Mouse (Mus musculus) heart, adult 9 months (tissue): ENCODE measurements around the gene Sdr9c7.
"Not testable (repeated sequence)": the region's sequence is repeated elsewhere in the genome, so short reads cannot be mapped to it uniquely, and the experiment has no call there.

Experiments used
- DNase-seq, 2 experiments: peaks; one replicate each; pipeline ENCODE4 v3.0.0; 2022; ENCODE audit warnings: low spot score in 2 of 2

Sdr9c7 gene

DNA sequence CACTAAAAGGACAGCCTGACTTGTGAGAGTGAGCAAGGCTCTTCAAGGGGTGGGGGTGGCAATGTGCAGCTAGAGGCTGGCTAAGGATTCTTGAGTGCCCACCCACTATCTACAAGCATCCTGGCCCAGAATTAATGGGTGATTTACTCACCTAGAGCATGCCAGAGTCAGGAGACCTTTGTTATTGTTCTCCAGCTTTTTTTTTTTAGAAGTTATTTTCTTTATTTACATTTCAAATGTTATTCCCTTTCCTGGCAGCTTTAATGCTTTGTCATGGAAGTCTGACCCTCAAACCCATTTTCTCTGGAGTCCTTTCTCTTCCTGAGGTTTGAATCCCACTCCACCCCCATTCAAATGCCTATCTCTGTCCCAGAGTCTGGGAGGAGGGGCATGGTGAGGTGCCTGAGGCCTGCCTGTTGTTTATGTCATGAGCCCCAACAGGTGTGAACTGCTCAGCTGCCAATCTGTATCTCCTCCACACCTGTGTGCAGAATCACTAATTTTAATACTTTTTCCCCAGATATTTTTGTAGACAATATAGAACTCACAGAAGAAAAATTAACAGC is 9.2 kb downstream of the Sdr9c7 start:
- DNase-seq = no peak

DNA sequence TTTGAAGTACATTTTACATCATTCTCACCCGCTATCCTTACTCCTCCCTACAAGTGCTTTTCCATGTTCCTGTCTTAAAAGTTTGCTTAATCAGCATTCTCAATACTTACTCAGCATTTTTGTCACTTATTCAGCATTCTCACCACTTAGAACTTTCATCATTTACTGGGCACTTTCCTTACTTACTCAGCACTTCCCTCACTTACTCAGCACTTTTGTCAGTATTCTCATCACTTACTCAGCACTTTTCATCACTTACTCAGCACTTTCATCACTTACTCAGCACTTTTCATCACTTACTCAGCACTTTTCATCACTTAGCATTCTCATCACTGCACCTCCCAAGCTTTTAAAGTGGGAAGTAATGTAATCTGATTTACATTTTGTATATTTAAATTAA is 17.3 kb downstream of the Sdr9c7 start:
- DNase-seq = no peak

DNA sequence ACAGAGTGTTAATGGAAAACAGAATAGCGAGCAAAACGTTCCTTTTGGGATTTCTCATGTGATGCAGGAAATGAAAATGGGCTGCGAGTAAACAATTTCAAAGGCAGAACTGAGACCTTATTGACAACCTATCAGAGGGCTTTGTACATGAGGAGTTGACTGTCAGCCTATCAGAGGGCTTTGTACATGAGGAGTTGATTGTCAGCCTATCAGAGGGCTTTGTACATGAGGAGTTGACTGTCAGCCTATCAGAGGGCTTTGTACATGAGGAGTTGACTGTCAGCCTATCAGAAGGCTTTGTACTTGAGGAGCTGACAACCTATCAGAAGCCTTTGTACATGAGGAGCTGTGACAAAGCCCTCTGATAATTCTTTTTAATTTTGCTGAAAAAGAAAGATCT is 18.9 kb downstream of the Sdr9c7 start:
- not testable (repeated sequence) for DNase-seq

DNA sequence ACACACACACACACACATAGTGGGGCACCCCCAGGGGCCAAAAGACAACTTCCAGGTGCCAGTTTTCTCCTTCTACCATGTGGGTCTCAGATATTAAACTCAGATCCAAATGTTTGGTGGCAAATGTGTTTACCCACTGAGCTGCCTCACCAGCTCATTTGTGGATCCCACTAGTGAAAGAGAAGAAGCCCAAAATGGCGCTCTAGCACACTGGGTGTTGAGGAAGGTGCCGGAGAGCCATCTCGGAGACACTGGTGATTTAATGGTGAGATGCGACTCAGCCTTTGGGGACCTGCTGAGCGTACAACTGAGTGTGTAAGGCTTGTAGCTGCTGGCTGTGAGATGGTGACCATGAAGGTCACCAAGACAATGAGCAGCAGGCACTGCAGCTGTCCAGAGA is 19.3 kb downstream of the Sdr9c7 start:
- no peak for DNase-seq

DNA sequence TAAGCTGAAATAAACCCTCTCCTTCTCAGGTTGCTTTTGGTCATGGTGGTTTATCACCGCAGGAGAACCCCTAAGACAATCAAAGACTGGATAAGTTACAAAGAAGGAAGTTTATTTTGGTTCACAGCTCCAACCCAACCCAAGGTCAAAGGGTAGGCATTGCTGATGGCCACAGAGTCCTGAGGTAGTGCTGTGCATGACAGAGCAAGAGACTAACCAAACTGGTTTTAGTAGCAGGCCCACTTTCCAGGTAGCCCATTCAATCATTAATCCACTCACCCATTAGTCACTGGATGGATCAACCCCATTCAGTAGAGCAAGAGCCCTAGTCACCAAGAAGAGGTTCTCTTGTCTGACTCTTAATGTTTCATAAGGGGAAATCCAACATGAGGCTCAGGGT is 23.9 kb downstream of the Sdr9c7 start:
- DNase-seq = no peak

DNA sequence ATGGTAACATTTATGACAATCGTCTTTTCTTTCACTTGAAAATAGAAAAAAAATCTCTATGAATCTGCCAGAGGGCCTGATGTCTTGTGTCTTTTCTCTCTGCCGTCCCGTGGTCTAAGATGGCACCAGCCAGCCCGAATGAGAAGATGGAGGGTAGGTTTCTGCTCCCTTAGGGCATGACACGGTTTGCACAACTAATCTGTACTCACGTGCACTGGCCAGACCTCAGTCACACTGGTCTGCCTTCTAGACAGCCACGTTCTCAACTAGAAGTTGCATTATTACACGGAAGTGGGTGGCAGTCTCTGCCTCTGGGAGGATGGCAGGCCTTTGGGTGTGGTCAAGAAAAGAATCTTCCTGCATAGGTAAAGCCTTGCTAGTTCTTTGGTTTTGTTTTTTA is 24.7 kb downstream of the Sdr9c7 start:
- no peak for DNase-seq

DNA sequence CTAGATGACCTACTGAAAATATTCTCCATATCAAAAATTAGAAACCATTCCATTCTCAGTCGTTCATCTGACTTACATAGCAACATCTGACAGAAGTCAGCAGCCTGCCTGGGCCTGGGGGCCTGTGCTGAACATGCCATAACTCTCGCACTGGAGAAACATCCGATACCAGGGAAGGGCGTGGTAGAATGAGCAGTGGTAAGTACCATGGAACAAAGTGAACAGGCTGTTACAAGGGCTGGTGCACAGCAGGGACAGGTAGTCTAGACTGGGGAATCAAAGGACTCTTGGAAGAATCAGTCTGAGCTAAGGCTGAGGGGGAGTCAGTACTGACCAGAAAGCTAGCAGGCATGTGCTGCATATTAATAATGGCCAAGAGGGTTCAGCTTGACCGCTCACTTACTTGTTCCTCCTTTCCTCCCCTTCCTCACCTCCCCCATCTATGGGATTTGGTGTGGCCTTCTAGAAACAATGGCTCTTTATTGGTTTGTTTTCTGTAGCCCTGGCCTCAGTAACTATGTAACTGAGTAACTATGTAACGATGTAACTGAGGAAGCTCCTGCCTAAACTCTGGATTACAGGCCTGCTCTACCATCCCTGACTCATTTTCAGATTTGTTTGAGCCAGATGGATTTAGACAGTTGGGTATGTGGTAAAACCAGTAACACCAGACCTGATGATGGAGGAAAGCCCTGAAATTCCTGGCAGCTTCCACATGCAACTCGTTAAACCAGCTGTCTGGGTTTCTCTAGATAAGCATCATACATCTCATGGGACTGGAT is 26.5 kb downstream of the Sdr9c7 start:
- no peak for DNase-seq

DNA sequence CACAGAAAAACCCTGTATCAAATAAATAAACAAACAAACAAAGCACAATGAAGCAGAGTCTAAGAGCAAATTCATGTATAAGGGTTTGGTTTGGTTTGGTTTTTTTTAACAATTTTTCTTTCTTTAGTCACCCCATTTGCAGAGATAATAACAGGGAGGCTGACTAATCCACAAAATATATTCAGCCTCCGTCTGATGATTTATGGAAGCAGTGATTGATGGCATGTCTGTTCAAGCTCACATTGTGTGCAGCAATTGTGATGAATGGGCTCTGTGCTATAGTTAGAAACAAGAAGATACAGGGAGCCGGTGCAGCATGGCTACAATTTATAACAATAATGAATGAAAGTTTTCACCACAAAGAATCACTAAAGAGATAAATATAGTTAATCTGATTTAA is 29.4 kb downstream of the Sdr9c7 start:
- DNase-seq = no peak

DNA sequence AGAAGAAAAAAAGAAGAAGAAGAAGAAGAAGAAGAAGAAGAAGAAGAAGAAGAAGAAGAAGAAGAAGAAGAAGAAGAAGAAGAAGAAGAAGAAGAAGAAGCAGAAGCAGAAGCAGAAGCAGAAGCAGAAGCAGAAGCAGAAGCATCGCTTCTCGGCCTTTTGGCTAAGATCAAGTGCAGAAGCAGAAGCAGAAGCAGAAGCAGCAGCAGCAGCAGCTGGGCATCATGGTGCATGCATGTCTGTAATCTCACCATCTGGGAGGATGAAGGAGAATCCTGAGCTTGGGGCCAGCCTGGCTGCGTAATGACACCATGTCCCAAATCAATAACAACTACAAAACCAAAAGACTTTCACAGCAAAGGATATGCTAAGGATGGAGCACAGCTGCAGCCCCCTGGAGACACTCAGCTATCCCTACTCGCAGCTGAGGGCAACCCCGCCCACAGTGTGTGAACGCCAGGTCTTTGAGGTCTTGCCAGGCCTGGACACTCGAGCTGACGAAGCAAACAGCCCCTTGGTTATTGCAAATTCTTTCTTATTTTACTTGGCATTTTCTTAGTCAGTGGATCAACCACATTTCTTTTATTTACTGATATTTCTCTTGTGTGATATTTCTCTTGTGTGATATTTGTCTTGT is 34.1 kb downstream of the Sdr9c7 start:
- DNase-seq = peak; percentile 9 to 35

DNA sequence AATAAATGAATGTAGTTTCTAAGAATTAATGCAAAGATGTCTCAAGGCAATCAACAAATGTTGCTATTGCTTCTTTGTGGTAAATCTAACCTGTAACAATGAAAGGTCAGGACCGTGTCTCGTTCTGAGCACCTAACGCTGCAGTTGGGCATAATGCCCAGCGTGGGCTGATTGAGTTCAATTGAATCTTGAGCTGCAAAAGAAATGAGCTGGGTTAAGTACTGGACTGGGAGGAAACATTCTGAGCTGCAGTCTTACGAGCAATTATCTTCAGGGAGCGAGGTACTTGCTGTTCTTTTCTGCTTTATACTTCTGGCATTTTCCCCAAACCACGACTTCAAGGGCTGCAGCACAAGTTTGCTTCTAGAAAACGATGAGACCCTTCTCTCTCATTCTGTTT is 38.0 kb downstream of the Sdr9c7 start:
- no peak for DNase-seq

DNA sequence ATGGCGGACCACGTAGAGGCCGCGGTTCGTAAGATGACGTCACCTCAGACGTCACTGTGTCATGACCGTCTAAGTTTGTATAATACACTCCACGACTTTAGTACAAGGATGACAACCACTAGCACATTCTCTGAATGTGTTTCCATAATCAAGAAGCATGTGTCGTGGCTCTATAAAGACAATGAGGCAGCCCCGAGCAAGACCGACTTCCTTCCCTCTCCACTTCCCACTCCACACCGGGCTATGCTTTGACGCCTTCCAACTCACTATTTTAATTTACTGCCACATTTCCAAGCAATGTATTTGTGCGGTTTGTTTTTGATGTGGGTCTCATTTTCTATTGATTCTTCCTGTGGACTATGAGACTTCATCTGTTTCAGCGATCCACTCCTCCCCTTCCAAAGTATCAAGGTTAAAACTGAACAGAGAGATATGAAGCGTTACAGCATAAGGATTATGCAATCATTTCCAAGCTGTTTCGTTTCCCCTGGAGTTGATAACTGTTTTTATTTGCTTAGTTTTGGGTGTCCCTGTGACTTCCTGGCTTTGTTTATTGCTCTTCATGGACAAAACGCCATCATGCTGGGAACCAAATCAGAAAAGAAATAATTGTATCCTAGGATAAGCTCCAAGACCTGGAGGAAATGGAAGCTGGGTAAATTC is 38.6 kb downstream of the Sdr9c7 start:
- peak; percentile 31 to 41 for DNase-seq

DNA sequence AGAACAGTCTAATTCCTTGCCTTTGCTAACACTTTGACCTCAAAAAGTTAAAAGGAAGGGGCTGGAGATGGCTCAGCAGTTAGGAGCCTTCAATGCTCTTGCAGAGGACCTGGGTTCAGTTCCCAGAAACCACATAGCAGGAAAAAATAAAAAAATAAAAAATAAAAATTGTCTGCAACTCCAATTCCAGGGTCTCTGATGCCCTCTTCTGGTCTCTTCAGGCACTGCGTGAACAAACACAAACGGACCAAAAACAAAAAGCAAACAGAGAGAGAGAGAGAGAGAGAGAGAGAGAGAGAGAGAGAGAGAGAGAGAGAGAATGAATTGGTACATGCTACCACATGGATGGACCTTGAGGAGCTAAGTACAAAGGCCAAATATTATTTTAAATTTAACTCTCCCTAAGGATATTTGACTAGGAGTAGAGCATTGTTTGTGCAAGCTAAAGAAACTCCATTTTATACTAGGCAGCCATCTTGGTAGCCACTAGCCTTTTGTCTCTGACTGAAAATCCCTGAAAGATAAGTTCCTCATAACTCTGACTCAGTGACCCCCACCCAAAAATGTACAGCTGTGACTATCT is 39.2 kb downstream of the Sdr9c7 start:
- DNase-seq = peak in 1 of 2 experiments; percentile 64

DNA sequence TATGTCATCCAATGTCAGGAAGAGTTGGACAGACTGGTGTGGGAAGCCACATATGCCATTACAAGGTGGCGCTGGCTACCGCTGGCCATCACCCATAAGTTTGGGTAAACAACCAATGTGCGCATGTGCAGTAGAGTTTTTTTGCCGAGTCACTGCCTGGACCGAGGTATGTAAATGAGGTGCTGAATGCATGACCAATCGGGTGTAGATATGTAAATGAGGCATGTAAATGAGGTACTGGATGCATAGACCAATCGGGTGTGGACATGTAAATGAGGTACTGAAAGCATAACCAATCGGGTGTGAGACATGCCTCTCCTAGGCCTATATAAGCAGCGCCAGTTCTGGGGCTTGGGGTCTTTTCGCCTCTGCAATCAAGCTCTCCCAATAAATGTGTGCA is 41.3 kb downstream of the Sdr9c7 start:
- DNase-seq = not testable (repeated sequence)

DNA sequence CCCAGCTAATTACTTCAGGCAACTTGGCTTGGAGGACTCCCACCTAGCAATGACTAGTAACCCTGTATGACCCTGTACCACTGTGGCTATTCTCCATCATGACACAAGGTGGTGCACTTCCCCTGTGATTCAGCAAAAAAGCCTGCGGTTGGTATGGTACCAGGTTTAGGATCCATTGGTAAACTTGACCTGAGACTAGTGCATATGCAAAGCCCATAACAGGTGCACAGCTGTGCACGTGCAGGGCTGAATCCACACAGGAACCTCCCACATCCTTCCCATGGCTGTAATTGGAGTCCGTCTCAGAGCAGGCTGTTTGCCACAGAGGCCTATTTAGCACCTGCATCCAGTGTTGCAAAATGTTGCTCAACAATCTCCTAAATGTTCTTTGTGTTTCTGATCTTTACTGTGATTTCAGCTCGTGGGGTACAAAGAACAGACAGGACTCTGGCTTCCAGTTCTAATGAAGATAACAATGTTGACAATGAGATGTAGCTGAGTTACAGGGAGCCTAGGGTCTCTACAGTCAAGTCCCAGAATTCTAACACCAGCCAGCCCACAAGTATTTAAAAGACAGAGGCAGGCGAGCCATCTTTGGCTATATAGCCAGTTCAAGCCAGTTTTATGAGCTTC is 47.2 kb downstream of the Sdr9c7 start:
- peak; percentile 31 to 32 for DNase-seq

DNA sequence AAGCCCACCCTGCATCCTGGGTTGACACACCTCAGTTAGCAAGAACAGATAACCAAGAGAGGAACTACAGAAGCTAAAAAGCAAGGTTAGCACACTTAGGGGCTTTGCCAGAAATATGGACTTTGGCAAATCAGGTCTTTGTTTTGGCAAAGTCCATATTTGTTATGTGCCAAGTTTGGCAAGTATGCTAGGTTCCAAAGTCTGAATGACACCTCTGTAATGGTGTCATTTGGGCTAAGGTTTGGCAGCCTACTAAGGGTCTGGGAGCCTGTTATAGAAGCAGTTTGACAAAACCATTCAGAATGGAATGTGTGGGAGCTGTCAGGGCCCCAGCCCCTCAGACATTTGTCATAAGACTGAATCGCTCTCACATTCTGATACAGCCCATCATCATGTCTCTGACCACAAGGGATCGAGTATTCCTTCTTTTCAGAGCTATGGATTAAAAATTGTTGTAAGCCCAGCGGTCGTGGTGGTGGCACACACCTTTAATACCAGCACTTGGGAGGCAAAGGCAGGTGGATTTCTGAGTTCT is 51.3 kb downstream of the Sdr9c7 start:
- no peak for DNase-seq

DNA sequence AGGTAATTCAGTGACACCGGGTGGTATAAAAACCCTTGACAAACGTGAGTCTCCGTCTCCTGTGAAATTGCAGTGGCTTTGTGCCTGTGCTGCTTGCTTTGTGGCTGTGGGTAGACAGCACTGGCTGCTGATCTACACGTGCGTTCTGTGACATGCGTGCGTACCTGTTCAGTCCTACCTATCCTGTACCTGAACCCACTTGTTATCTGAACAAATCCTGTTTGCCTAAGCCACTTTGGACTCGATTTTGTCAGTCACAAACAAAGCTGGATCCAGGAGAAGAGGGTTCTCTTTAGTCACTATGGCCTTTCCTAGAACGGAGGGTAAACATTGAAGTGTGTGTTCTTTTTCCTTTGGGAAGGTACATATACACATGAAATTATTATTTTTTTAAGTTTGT is 53.1 kb downstream of the Sdr9c7 start:
- DNase-seq = no peak

DNA sequence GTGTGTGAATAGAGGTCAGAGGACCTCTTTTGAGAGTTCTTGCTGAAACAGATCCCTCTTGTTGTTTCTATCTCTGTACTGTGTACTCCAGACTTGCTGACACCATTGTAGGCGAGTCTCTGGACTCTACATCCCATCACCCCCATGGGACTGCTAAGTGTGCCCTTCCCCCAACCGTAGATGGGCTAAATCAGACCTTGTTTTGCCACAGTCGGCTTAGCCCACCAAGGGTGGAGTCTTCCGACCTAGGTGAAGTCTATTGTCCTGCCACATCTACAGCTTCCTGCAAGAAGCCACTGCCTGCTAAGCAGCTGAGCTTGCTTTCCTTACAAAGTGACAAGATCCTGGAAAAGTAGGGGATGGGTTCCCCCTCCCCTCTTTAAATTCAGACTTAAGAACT is 53.5 kb downstream of the Sdr9c7 start:
- peak in 1 of 2 experiments; percentile 6 for DNase-seq

DNA sequence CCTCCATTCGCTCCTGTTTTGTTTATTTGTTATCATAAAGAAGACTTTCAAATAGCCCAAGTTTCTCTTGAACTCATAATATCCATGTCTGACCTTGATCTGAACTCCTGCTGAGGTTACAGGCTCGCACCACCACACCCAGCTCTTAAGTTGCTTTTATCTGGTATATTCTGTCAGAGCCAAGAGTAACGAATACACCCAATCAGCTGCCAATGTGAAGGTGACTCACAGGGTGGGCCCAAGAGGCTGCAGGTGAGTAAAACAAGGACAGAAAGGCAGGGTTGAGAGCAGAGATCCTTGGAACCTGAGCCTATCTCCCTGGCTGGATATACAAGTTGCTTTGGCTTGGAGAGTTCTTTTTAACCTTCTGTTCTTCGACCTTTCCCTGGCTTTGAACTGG is 56.7 kb downstream of the Sdr9c7 start:
- DNase-seq = no peak

DNA sequence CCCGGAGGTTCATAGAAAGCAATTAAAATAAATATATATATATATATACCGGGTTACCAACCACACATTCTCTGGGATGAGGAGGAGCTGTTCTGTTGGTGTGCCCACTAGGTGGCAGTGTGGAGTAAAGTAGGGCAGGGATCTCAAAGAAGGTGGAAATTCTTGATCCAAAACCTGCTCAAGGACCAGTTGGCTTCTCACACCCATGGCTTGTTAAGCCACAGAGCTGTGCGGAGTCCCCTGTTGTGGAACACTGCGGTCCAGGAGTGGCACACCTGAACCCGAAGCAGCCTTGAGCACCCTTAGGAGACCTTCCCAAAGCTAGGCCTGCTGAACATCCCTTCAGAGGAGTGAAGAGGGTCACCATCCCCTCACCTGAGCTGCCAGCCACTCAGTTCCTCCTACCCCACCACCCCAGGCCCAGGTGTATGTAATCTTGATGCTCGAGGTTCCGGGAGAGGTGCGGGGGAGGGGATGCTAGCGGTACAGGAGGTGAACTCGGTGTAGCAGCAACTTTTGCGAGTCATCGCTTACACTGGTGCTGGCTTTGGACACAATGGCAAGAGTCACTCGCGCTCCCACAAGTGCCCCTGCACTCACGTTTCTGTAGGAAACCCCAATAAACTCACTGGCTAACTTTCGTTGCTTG is 58.0 kb downstream of the Sdr9c7 start:
- DNase-seq = peak; percentile 30 to 41

DNA sequence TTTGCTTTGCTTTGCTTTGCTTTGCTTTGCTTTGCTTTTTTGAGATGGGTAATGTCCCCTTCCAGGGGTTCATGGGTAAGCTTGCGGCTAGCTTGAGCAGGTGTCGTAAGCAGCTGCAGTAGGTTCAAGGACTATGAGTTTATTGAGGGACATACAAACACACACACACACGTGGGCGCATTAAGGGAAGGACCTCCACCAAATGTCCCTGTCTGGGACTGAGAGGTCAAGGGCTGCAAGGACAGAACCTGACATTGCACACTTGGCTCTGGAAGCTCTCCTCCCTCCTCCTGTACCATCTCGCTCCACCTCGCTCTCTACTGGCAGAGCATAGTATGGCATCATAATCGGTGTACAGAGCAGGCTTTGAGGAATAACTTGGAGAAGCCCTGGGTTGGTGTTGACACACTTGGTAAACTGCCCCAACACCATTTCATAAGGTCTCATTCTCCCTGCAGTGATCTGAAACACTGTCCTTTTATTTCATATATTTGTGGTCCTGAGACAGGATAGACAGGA is 60.9 kb downstream of the Sdr9c7 start:
- no peak for DNase-seq
